Mouse (Mus musculus) midbrain, embryonic 15.5 days (tissue): ENCODE results near the gene Zfp963. TPM values are rescaled to one million over a fixed set of nuclear protein-coding genes. Genes with fewer than 3 reads are reported as not detected.
A peak's percentile ranks its signal among the peaks of the same experiment; 100 is the strongest.

ENCODE experiments used
- ATAC-seq: fragments of 200-750 bp; cut with Nextera tagmentation; replicated peaks from 2 replicates; pipeline ENCODE4 v1.8.0; 2017; ENCODE audit warnings: moderate TSS enrichment
- H3K27ac ChIP-seq: fragments of 300-500 bp; sonication (generic); 2 replicates; pipeline ENCODE4 v1.5.1; 2015; ENCODE audit warnings: mild to moderate bottlenecking, inconsistent platforms
- H3K27me3 ChIP-seq: fragments of 300-500 bp; sonication (generic); replicated peaks from 2 replicates; pipeline ENCODE4 v1.6.1; 2015; ENCODE audit warnings: inconsistent platforms
- H3K36me3 ChIP-seq: fragments of 300-500 bp; sonication (generic); replicated peaks from 2 replicates; pipeline ENCODE4 v1.6.1; 2015; ENCODE audit warnings: inconsistent platforms
- H3K4me1 ChIP-seq: fragments of 300-500 bp; sonication (generic); 2 replicates; pipeline ENCODE4 v1.6.1; 2015; ENCODE audit warnings: inconsistent platforms
- H3K4me2 ChIP-seq: fragments of 300-500 bp; sonication (generic); 2 replicates; pipeline ENCODE4 v1.6.1; 2015; ENCODE audit warnings: inconsistent platforms, mild to moderate bottlenecking, moderate library complexity
- H3K4me3 ChIP-seq: fragments of 300-500 bp; sonication (generic); 2 replicates; pipeline ENCODE4 v1.5.1; 2015; ENCODE audit warnings: mild to moderate bottlenecking, inconsistent platforms
- H3K9ac ChIP-seq: fragments of 300-500 bp; sonication (generic); 2 replicates; pipeline ENCODE4 v1.6.1; 2015; ENCODE audit warnings: mild to moderate bottlenecking, inconsistent platforms
- H3K9me3 ChIP-seq: fragments of 300-500 bp; sonication (generic); 2 replicates; pipeline ENCODE4 v1.6.1; 2016; ENCODE audit warnings: inconsistent platforms
- WGBS: fragments of 180-500 bp; shearing (Covaris S2); methylation state at CpG from one replicate; pipeline ENCODE4 v1.1.7; 2015; ENCODE audit warnings: mixed read lengths; 5-methylcytosine and 5-hydroxymethylcytosine counted together
- polyA plus RNA-seq: library from polyadenylated mRNA; unstranded; fragments of >200 nt; fragmentation: Nextera tagmentation; extraction: Ambion mirVana; gene quantifications from 2 replicates; pipeline ENCODE4 v1.2.1, GENCODE M21; 2015

Zfp963 gene
- polyA plus RNA-seq, 1 experiment from 2014 or later = 9.1 TPM

DNA sequence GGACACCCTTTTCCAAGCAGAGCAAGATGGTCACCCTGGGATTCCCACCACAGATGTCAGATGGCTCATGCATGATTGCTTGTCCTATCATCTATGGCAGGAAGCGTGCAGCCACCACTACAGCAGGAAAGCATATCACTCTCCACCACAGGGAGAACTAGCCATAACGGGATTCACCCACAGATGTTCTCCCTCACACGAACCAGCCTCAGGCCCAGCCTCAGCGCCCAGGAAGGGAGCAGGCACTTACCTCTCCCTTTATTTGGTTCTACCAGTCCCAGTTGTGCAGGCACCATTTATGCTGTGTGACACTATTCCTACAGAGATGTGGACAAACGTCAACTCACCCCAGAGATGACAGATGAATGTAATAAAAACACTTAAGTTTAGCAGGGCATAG lies 39.3 kb upstream of the Zfp963 start:
- 94% methylated on average over 5 of the region's 5 CpGs for WGBS
- no peak overlapping the region for H3K27ac ChIP-seq
- H3K9me3 ChIP-seq = no peaks in the 10 kb centered on the region
- H3K4me1 ChIP-seq = peaks cover 28% of the 10 kb centered on the region
- no peak overlapping the region for H3K4me3 ChIP-seq
- no peak overlapping the region for H3K9ac ChIP-seq
- no peak for ATAC-seq
- H3K4me2 ChIP-seq = no peak overlapping the region
- peaks cover 5% of the 10 kb centered on the region for H3K36me3 ChIP-seq
- H3K27me3 ChIP-seq = no peaks in the 10 kb centered on the region

DNA sequence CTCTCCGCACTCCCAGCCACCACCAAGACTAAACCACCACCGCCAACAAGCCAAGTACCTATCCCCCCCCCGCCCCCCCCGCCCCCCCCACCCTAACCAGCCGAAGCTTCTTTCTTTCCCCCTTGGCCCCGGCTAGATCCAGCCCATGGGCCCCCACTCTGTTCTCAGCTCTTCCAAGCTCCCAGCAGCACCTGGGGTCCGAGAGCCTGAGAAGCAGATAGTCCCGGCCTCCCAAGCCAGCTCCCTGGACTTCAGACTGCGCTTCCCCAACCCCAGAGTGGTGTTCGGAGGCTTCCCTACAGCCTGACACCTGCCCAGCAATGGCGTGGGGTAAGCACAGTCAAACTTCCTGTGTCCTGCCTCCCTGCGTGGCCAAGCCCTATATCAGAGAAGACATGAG lies 27.3 kb upstream of the Zfp963 start:
- Histone ChIP-seq H3K27ac (no peak overlapping the region), H3K4me3 (no peak overlapping the region), H3K9ac (no peak overlapping the region), H3K4me1 (peaks cover 17% of the 10 kb centered on the region), H3K36me3 (no peaks in the 10 kb centered on the region), H3K9me3 (no peaks in the 10 kb centered on the region), H3K4me2 (no peak overlapping the region), H3K27me3 (no peaks in the 10 kb centered on the region)
- no peak for ATAC-seq
- 62% methylated on average over 11 of the region's 12 CpGs for WGBS

DNA sequence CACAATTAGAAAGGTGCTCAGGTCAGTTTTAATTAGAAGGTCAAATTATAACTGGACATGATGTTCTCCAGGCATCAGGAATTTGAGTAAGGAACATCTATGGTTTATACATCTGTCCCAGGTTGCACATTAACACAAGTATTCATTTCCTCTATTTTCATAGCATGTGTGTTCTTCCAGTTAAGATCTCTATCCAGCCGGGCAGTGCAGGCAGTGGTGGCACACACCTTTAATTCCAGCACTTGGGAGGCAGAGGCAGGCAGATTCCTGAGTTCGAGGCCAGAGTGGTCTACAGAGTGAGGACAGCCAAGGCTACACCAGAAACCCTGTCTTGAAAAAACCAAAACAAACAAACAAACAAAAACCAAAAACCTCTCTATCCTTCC lies 25.4 kb upstream of the Zfp963 start:
- Histone ChIP-seq H3K36me3 (no peaks in the 10 kb centered on the region), H3K4me3 (peak overlapping the region; percentile 91), H3K27me3 (no peaks in the 10 kb centered on the region), H3K27ac (peak overlapping the region; percentile 100), H3K9me3 (no peaks in the 10 kb centered on the region), H3K9ac (peak overlapping the region; percentile 99; the same call in 1 of the 2 replicates), H3K4me2 (peak overlapping the region; percentile 62), H3K4me1 (peaks cover 29% of the 10 kb centered on the region)
- ATAC-seq = no peak; the same call in 1 of the 2 replicates
- 60% methylated on average over 2 of the region's 2 CpGs for WGBS

DNA sequence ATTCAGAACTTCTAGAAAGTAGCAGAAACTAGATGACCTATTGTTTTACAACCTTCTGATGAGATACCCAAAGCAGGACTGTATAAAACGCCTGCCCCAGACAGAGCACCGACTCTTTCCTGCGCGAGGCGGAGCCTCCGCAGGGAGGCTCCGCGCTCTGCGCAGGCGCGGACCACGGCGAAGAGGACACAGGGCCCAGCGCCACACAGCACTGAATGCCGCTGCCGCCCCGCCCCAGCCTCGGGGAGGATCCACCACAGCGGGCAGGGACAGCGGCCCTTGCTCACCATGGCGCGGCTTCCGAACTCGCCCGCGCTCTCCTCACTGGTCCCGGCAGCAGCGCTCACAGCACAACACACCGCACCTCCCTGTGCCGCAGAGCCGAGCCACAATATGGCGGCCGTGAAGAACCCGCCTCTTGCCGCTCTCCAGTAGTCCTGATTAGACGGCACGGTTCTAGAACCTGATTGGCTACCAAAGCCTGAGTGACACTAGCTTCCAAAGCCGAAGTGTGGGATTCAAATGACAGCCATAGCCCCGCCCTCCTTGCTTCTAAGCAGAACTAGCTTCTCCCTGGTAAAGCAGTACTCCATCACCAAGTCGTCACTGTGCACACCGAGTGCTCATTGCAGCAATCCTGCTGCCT lies 24.9 kb upstream of the Zfp963 start, which contains the start of gene Gm20422:
TSS of gene Gm20422 (minus strand) at position 384 of the 646 bp plus-strand sequence.
- H3K27me3 ChIP-seq = no peaks in the 10 kb centered on the region
- H3K9ac ChIP-seq = peak within 1 kb of the TSS; percentile 99
- H3K9me3 ChIP-seq = no peaks in the 10 kb centered on the region
- H3K27ac ChIP-seq = peak within 1 kb of the TSS; percentile 100
- peak within 1 kb of the TSS; percentile 62 for H3K4me2 ChIP-seq
- peak within 1 kb of the TSS; percentile 91 for H3K4me3 ChIP-seq
- no peaks in the 10 kb centered on the region for H3K36me3 ChIP-seq
- ATAC-seq = peak; percentile 99
- under 1% methylated on average over 40 of the region's 41 CpGs for WGBS
- peaks cover 30% of the 10 kb centered on the region for H3K4me1 ChIP-seq

DNA sequence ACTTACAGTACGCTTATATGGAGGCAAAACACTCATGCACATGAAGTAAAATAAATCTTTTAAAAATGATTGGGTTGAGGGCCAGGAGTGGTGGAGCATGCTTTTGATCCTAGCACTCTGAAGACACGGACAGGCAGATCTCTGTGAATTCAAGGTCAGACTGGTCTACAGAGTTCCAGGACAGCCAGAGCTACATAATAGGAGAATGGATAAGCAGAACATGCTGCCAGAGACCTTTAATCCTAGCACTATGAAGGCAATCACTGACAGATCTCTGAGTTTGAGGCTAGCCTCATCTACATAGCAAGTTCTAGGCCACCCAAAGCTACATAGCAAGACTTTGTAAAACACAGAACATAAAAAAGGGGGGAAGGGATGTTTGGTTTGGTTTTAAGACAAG lies 22.3 kb upstream of the Zfp963 start:
- H3K4me3 ChIP-seq = no peak overlapping the region
- H3K4me2 ChIP-seq = 0 out of 2 replicates have a peak overlapping the region, but pooled peaks have one; percentile 14
- whole genome bisulfite sequencing = 81% methylated on average over 2 of the region's 2 CpGs
- H3K36me3 ChIP-seq = peaks cover 19% of the 10 kb centered on the region
- H3K9me3 ChIP-seq = no peaks in the 10 kb centered on the region
- H3K9ac ChIP-seq = no peak overlapping the region; the same call in 1 of the 2 replicates
- H3K4me1 ChIP-seq = peaks cover 30% of the 10 kb centered on the region
- no peak overlapping the region for H3K27ac ChIP-seq
- ATAC-seq = no peak
- H3K27me3 ChIP-seq = no peaks in the 10 kb centered on the region

DNA sequence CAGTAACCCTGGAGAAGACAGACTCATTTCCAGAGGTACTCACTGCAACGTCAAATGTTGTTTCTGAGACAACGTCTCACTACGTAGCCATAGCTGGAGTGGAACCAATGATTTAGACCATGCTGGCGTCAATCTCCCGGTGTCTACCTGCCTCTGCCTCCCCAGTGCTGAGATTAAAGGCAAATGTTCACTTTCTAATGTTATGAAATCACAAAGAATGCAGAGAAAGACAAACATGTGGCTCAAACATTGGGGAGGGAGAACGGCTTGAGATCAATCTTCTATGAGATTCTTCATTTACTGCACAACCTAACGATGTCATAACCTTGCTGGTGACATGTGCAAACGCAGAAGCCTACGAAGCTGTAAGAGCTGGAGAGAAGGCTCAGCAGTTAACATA lies 21.5 kb upstream of the Zfp963 start:
- H3K36me3 ChIP-seq = peaks cover 26% of the 10 kb centered on the region
- 88% methylated on average over 9 of the region's 9 CpGs for WGBS
- H3K9me3 ChIP-seq = no peaks in the 10 kb centered on the region
- no peaks in the 10 kb centered on the region for H3K27me3 ChIP-seq
- H3K4me1 ChIP-seq = peaks cover 30% of the 10 kb centered on the region
- no peak overlapping the region for H3K4me3 ChIP-seq
- ATAC-seq = no peak
- H3K27ac ChIP-seq = no peak overlapping the region
- H3K9ac ChIP-seq = no peak overlapping the region
- no peak overlapping the region for H3K4me2 ChIP-seq

DNA sequence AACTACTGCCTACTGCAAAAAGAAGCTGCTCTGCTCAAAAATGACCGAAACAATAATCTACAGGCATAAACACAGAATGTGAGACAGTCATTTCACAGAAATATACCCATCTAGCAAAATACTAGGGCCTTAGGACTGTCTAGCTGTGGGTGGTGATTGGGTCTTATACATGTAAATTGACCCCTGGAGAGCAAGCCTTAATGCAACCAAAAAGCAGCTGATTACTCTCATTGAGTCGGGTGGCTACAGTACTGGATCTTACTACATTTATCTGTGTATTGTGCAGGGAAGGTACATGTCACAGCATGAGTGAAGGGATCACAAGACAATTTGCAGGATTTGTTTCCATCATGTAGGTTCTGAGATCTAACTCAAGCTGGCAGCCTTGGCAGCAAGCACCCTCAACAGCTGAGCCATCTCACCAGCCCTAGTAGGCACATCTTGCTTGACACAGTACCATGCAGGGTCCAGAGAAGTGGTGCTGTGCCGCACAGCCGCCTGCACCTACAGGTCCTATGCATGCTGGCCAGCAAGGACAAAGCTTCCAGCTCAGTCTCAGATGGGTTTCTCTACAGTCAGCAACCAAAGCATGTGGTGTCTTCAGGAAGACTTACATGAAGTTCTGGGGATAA lies 12.2 kb upstream of the Zfp963 start:
- Histone ChIP-seq H3K27me3 (no peaks in the 10 kb centered on the region), H3K4me2 (no peak overlapping the region), H3K9me3 (no peaks in the 10 kb centered on the region), H3K36me3 (peaks cover 46% of the 10 kb centered on the region), H3K9ac (no peak overlapping the region), H3K4me1 (no peaks in the 10 kb centered on the region), H3K27ac (no peak overlapping the region), H3K4me3 (no peak overlapping the region)
- ATAC-seq = no peak
- 93% methylated on average over 4 of the region's 4 CpGs for WGBS

DNA sequence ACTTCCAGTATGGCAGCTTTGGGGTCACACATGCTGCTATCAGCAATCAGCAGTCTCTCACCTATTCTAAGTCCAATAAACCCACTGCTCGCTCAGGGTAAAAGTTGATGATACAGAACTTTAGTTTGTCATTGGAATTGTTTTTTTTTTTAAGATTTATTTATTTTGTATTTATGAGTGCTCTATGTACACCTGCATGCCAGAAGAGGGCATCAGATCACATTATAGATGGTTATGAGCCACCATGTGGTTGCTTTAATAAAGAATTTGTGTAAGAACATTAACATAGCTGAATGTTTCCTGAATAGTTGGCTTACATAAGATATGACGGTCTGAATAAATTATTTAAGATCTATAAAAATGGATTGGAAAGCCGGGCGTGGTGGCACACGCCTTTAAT lies 8.5 kb upstream of the Zfp963 start:
- no peak for ATAC-seq
- Histone ChIP-seq H3K9me3 (no peaks in the 10 kb centered on the region), H3K4me3 (no peak overlapping the region), H3K27ac (no peak overlapping the region), H3K36me3 (peaks cover 14% of the 10 kb centered on the region; the same call in 1 of the 2 replicates), H3K4me1 (no peaks in the 10 kb centered on the region), H3K27me3 (no peaks in the 10 kb centered on the region), H3K4me2 (no peak overlapping the region), H3K9ac (no peak overlapping the region)
- 96% methylated on average over 5 of the region's 5 CpGs for WGBS

DNA sequence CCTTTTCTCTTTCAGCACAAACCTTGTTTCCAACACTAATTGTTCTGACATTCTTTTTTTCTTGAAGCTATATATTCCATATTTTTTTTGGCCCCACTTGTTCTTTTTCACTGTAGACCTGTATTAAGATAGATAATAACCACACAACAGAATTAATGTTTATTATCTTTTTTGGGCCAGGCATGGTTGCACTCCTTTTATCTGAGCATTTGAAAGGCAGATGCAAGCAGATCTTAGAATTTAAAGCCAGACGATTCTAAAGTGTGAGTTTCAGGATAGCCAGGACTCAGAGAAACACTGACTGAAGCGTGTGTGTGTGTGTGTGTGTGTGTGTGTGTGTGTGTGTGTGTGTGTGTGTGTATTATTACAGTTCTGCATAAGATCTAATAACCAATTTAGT lies 2.7 kb upstream of the Zfp963 start:
- Histone ChIP-seq H3K27ac (no peak overlapping the region), H3K9ac (no peak overlapping the region), H3K36me3 (no peaks in the 10 kb centered on the region), H3K9me3 (no peaks in the 10 kb centered on the region), H3K27me3 (no peaks in the 10 kb centered on the region), H3K4me3 (no peak overlapping the region), H3K4me2 (no peak overlapping the region), H3K4me1 (peaks cover 15% of the 10 kb centered on the region)
- ATAC-seq = no peak
- 94% methylated on average over 2 of the region's 2 CpGs for WGBS

DNA sequence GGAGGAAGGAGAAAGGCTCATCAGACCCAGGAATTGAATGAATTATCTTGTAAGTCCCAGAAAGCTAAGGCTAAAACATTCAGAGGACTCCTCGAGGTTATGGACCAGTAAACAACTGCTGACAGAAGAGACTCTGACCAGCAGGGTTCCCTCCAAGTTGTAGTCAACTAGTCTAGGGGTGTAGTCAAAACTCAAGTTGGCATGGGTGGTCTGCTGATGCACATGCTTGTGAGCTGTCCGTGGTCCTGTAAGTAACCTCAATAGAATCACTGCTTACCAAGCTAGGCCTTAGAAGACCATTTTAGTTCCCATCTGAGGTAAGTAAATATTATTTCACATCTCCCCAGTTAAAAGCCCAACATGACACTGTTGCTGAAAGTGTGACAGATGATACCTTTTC lies 8.5 kb downstream of the Zfp963 start:
- Histone ChIP-seq H3K36me3 (peaks cover 12% of the 10 kb centered on the region; the same call in 1 of the 2 replicates), H3K4me2 (no peak overlapping the region), H3K4me3 (no peak overlapping the region), H3K9ac (no peak overlapping the region), H3K27ac (no peak overlapping the region), H3K27me3 (no peaks in the 10 kb centered on the region), H3K9me3 (no peaks in the 10 kb centered on the region), H3K4me1 (no peaks in the 10 kb centered on the region)
- ATAC-seq = no peak
- WGBS = 78% methylated on average over 2 of the region's 2 CpGs

DNA sequence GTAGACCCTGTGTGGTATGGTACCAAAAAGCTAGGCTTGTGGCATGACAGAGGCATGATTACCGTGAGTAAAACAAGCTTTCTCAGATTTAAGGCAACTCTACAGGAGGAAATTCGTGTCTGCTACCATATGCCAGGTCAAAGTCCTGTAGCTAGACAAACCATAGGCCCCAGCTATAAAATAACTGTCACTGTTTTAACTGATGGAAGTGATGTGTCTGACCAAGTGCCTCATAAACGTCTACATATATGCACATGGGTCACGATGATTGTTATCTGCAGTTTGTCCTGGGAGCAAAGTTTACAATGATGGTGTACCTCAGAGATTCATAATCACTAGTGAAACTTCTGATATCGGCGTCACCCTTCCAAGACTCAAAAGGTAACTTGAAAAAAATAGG lies 9.0 kb downstream of the Zfp963 start:
- Histone ChIP-seq H3K4me2 (no peak overlapping the region), H3K27me3 (no peaks in the 10 kb centered on the region), H3K36me3 (peaks cover 12% of the 10 kb centered on the region; the same call in 1 of the 2 replicates), H3K4me1 (no peaks in the 10 kb centered on the region), H3K9ac (no peak overlapping the region), H3K9me3 (no peaks in the 10 kb centered on the region), H3K4me3 (no peak overlapping the region), H3K27ac (no peak overlapping the region)
- 90% methylated on average over 6 of the region's 6 CpGs for WGBS
- no peak for ATAC-seq

DNA sequence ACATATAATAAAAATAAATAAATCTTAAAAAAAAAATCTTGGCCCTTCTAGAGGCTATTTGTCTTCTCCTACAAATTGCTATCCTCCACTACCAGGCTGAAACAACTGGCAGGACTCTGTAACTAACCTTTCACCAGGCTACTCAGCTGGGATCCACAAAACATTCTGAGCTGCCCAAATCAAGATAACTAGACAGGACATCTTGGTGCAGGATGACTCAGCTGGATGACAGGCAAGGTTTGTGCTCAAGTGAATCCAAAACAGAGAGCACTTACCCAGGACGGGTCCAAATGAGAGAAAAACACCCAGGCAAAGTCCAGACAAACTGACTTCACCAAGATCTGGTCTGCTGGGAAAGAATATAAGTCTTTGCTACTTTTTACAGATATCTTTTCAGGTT lies 14.3 kb downstream of the Zfp963 start:
- WGBS = 89% methylated on average over 1 of the region's 1 CpGs
- Histone ChIP-seq H3K9ac (no peak overlapping the region), H3K4me2 (no peak overlapping the region), H3K4me1 (no peaks in the 10 kb centered on the region), H3K27ac (no peak overlapping the region), H3K27me3 (no peaks in the 10 kb centered on the region), H3K4me3 (no peak overlapping the region), H3K36me3 (no peaks in the 10 kb centered on the region), H3K9me3 (no peaks in the 10 kb centered on the region)
- ATAC-seq = no peak

DNA sequence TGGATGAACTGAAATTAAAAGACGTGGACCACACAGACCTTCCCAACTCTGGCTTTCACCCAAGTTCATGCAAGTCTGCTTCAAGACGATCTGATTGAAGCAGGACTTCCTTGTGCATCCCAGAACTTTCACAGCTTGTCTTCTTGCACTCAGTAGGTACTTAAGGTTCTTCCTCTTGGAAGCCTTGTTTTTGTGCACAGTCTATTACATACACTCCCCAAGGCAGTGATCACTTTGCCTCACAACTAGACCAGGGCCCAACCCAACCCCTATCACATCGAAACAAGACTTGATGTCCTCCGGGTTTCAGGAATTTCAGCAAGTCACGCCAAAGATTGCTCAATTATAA lies 32.6 kb downstream of the Zfp963 start:
- H3K27me3 ChIP-seq = no peaks in the 10 kb centered on the region

More for the DNA sequence above, 32.6 kb downstream of the Zfp963 start:
- peaks cover 30% of the 10 kb centered on the region for H3K4me1 ChIP-seq
- H3K27ac ChIP-seq = peak overlapping the region; percentile 100
- ATAC-seq = peak; percentile 41
- H3K9ac ChIP-seq = no peak overlapping the region
- H3K4me3 ChIP-seq = peak overlapping the region; percentile 100
- peak overlapping the region; percentile 47 for H3K4me2 ChIP-seq
- no peaks in the 10 kb centered on the region for H3K9me3 ChIP-seq
- WGBS = 42% methylated on average over 5 of the region's 5 CpGs
- H3K36me3 ChIP-seq = no peaks in the 10 kb centered on the region
